In the genomic region with DNA sequence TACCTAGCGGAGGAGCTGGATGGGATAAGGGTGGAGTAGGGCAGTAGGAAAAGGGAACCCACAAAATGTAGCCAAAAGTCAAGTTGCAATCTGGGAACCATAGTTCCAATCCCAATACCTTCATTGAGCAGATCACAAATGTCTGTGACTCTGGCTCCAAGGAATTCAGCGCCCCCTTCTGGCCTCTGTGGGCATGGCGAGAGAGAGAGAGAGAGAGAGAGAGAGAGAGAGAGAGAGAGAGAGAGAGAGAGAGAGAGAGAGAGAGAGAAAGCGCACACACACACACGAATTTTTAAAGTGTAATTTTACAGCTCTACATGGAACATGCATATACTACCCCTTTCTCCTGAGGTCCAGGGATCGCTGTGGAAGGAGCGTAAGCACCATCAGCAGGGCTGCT, we compare ENCODE assay signal across 9 mouse cellular contexts. TPM values are rescaled to one million over a fixed set of nuclear protein-coding genes. Genes with fewer than 3 reads are reported as not detected.
DNase-seq lines count a peak whose midpoint lies in the region; TF ChIP-seq lines count a peak whose summit lies in the region.
"Had no signal": no experiment of that assay in that cellular context is flagged by ENCODE, and none has a peak within 500 bp of the region (broad histone marks: within the 10 kb centered on the region; RNA-seq: fewer than 3 reads in every experiment).

No protein-coding gene starts in this region.

- H3K4me1 ChIP-seq in lung, adult 2 months (ENCODE audit: control insufficient read depth, insufficient read depth, low read length): no peaks in the 10 kb centered on the region; the same call in 1 of the 2 replicates
- H3K4me1 ChIP-seq in bone marrow macrophage, adult 2 months (ENCODE audit: control insufficient read depth, insufficient read depth, low read length): peaks cover 21% of the 10 kb centered on the region

- 0 out of 2 replicates have a peak, but pooled peaks have one; percentile 12 for TF ChIP-seq CTCF in lung, adult 2 months (IDR thresholded peaks at IDR 0.05; ENCODE audit: insufficient read depth, low read length)
- peak; percentile 64 for TF ChIP-seq CTCF in bone marrow macrophage, adult 2 months (IDR thresholded peaks at IDR 0.05; ENCODE audit: low read depth, low read length)

- no peak for TF ChIP-seq POLR2A in lung, adult 2 months (IDR thresholded peaks at IDR 0.05; ENCODE audit: borderline replicate concordance, extremely low read depth, low read depth, low read length)
- TF ChIP-seq POLR2A in bone marrow macrophage, adult 2 months (IDR thresholded peaks at IDR 0.05; ENCODE audit: borderline replicate concordance, low read depth, low read length): no peak

- no peak overlapping the region for H3K4me3 ChIP-seq in lung, adult 2 months (replicated peaks; ENCODE audit: extremely low read depth, low read depth, low read length)
- H3K4me3 ChIP-seq in bone marrow macrophage, adult 2 months (ENCODE audit: insufficient read depth, low read length): no peak overlapping the region
- H3K4me3 ChIP-seq: erythroblast, embryonic 14.5 days had no signal

- H3K27ac ChIP-seq in bone marrow macrophage, adult 2 months (ENCODE audit: insufficient read depth, low read depth, low read length): no peak overlapping the region

- WGBS in lung, adult 2 months: 14% methylated on average over 7 of the region's 7 CpGs

- peak; percentile 72 to 78 for DNase-seq in cerebellum, postnatal 10 days
- DNase-seq in cerebellum, adult 9-11 months: no peak
- no peak for DNase-seq in lung, adult 2 months
- no peak for DNase-seq in lung, adult 18-20 months
- DNase-seq in lung, postnatal 14 days: peak; percentile 28
- DNase-seq in c-Kit-positive CD71-positive TER-119-positive erythroid progenitor cells, embryonic 14.5 days (ENCODE audit: low spot score): no peak
- DNase-seq in urinary bladder, postnatal 25 days (ENCODE audit: low spot score): no peak

RNA-seq across cellular contexts. Expression of a gene that starts 6.8 kb away (rescaled TPM):
- polyA plus RNA-seq in lung, adult 2 months (2012; rRNA removed): 9.0 and 11.3 TPM in 2 replicates
- polyA plus RNA-seq in bone marrow macrophage, adult 2 months (2012; ENCODE audit: insufficient read depth, insufficient read length, missing spikeins): 50.1 and 51.4 TPM in 2 replicates

RNA-seq across cellular contexts. Expression of a gene that starts 14.2 kb away (rescaled TPM):
- 32.1 TPM in 1 of 2 replicates, not detected in the other for polyA plus RNA-seq in lung, adult 2 months (2012; rRNA removed)
- polyA plus RNA-seq in bone marrow macrophage, adult 2 months (2012; ENCODE audit: insufficient read depth, insufficient read length, missing spikeins): not detected in 2 replicates
- polyA plus RNA-seq: erythroblast, embryonic 14.5 days had no signal

RNA-seq across cellular contexts. Expression of a gene that starts 29.5 kb away (rescaled TPM):
- polyA plus RNA-seq in lung, adult 2 months (2012; rRNA removed): 0.58 and 2.0 TPM in 2 replicates
- not detected in 2 replicates for polyA plus RNA-seq in bone marrow macrophage, adult 2 months (2012; ENCODE audit: insufficient read depth, insufficient read length, missing spikeins)
- polyA plus RNA-seq: erythroblast, embryonic 14.5 days had no signal

RNA-seq across cellular contexts. Expression of a gene that starts 36.2 kb away (rescaled TPM):
- polyA plus RNA-seq in lung, adult 2 months (2012; rRNA removed): 35.8 and 58.4 TPM in 2 replicates
- 35.8 and 36.5 TPM in 2 replicates for polyA plus RNA-seq in bone marrow macrophage, adult 2 months (2012; ENCODE audit: insufficient read depth, insufficient read length, missing spikeins)

RNA-seq across cellular contexts. Expression of a gene that starts 46.8 kb away (rescaled TPM):
- polyA plus RNA-seq in lung, adult 2 months (2012; rRNA removed): 3.9 and 9.0 TPM in 2 replicates
- 3.5 and 5.3 TPM in 2 replicates for polyA plus RNA-seq in bone marrow macrophage, adult 2 months (2012; ENCODE audit: insufficient read depth, insufficient read length, missing spikeins)

Comparison
In these comparisons a context has a peak if more than half of its experiments do, and no peak if none do; other contexts are left out.
1. DNase-seq: peak in cerebellum, postnatal 10 days (2 of 2) and lung, postnatal 14 days (single experiment); none in cerebellum, adult 9-11 months (single experiment), lung, adult 2 months (single experiment), lung, adult 18-20 months (0 of 2), c-Kit-positive CD71-positive TER-119-positive erythroid progenitor cells, embryonic 14.5 days (single experiment) and urinary bladder, postnatal 25 days (single experiment).